Mouse (Mus musculus) G1E (cell line): ENCODE measurements at regions not wholly inside any gene's neighbourhood (a gene's known extent, or its start where the extent isn't known, plus 50 kb on each side); places are given as distances from the start of the nearest gene placed in this dataset.
A peak's percentile ranks its signal among the peaks of the same experiment; 100 is the strongest.

Experiments
- ATAC-seq: 2 replicates; pipeline ENCODE4 v1.8.0; 2016; ENCODE audit warnings: mild to moderate bottlenecking; ENCODE audit not compliant: insufficient number of reproducible peaks, poor library complexity, low FRiP score, severe bottlenecking; ENCODE audit errors: extremely low read depth
- DNase-seq: peaks from one replicate; pipeline ENCODE4 v3.0.0; 2012; ENCODE audit warnings: low spot score
- H3K27me3 ChIP-seq: 2 replicates; pipeline ENCODE4 v1.6.1; 2012; ENCODE audit warnings: mild to moderate bottlenecking, low read length, inconsistent platforms; ENCODE audit not compliant: insufficient read depth
- H3K36me3 ChIP-seq: replicated peaks from 2 replicates; pipeline ENCODE3; 2012; ENCODE audit warnings: mild to moderate bottlenecking, inconsistent platforms
- H3K4me1 ChIP-seq: 2 replicates; pipeline ENCODE4 v1.6.1; 2012; ENCODE audit warnings: low read depth, low read length, inconsistent platforms, mixed read lengths; ENCODE audit not compliant: insufficient read depth
- H3K4me3 ChIP-seq: 2 replicates; pipeline ENCODE4 v1.5.1; 2012; ENCODE audit warnings: low read depth, mild to moderate bottlenecking, inconsistent platforms, low read length, moderate library complexity, mixed read lengths
- H3K9me3 ChIP-seq: replicated peaks from 2 replicates; pipeline ENCODE4 v1.6.1; 2012; ENCODE audit warnings: inconsistent platforms
- CTCF ChIP-seq: IDR thresholded peaks from 2 replicates; pipeline ENCODE4 v1.5.1; 2012; ENCODE audit warnings: low read depth, low read length, inconsistent platforms, mixed read lengths
- GATA1 ChIP-seq: IDR thresholded peaks from 2 replicates; pipeline ENCODE4 v1.6.1; 2012; ENCODE audit warnings: borderline replicate concordance, low read length, inconsistent platforms, mixed read lengths
- GATA2 ChIP-seq: IDR thresholded peaks from 2 replicates; pipeline ENCODE4 v1.6.1; 2012; ENCODE audit warnings: low read depth, low read length, inconsistent platforms, borderline replicate concordance
- POLR2AphosphoS5 ChIP-seq: IDR thresholded peaks from 2 replicates; pipeline ENCODE4 v1.6.1; 2012; ENCODE audit warnings: low read depth, low read length, inconsistent platforms; ENCODE audit not compliant: insufficient replicate concordance
- TAL1 ChIP-seq: conservative IDR thresholded peaks from 2 replicates; pipeline ENCODE4 v1.6.1; 2012; ENCODE audit warnings: low read depth, low read length, inconsistent platforms, mixed read lengths

GRCm38 (mm10) chr7:63313096-63313495, 100.7 kb upstream of the Chrna7 start:
- ATAC-seq (no peak), DNase-seq (no peak)
- TF ChIP-seq GATA1 (no peak), POLR2AphosphoS5 (no peak), TAL1 (no peak), CTCF (no peak), GATA2 (no peak)
- no peaks in the 10 kb centered on the region for H3K36me3 ChIP-seq
- no peaks in the 10 kb centered on the region for H3K4me1 ChIP-seq
- H3K9me3 ChIP-seq, result peaks cover 18% of the 10 kb centered on the region
- no peaks in the 10 kb centered on the region for H3K27me3 ChIP-seq
- no peak overlapping the region for H3K4me3 ChIP-seq

GRCm38 (mm10) chr7:63319594-63319993, 107.2 kb upstream of the Chrna7 start:
- ATAC-seq, result 0 out of 2 replicates have a peak, but pooled peaks have one; percentile 45
- no peaks in the 10 kb centered on the region for H3K36me3 ChIP-seq

GRCm38 (mm10) chr7:63321171-63321570, 108.8 kb upstream of the Chrna7 start:
- DNase-seq (no peak), ATAC-seq (no peak)
- H3K4me1 ChIP-seq, result no peaks in the 10 kb centered on the region
- H3K27me3 ChIP-seq, result no peaks in the 10 kb centered on the region
- H3K36me3 ChIP-seq, result no peaks in the 10 kb centered on the region
- H3K4me3 ChIP-seq, result no peak overlapping the region
- TF ChIP-seq GATA1, result no peak
- peaks cover 24% of the 10 kb centered on the region for H3K9me3 ChIP-seq

More at GRCm38 (mm10) chr7:63319594-63319993, 107.2 kb upstream of the Chrna7 start:
- Histone ChIP-seq H3K4me3 (no peak overlapping the region), H3K27me3 (no peaks in the 10 kb centered on the region), H3K4me1 (no peaks in the 10 kb centered on the region), H3K9me3 (peaks cover 29% of the 10 kb centered on the region)
- DNase-seq, result no peak
- TF ChIP-seq CTCF (peak; percentile 35; the same call in 1 of the 2 replicates), GATA1 (no peak)

DNA sequence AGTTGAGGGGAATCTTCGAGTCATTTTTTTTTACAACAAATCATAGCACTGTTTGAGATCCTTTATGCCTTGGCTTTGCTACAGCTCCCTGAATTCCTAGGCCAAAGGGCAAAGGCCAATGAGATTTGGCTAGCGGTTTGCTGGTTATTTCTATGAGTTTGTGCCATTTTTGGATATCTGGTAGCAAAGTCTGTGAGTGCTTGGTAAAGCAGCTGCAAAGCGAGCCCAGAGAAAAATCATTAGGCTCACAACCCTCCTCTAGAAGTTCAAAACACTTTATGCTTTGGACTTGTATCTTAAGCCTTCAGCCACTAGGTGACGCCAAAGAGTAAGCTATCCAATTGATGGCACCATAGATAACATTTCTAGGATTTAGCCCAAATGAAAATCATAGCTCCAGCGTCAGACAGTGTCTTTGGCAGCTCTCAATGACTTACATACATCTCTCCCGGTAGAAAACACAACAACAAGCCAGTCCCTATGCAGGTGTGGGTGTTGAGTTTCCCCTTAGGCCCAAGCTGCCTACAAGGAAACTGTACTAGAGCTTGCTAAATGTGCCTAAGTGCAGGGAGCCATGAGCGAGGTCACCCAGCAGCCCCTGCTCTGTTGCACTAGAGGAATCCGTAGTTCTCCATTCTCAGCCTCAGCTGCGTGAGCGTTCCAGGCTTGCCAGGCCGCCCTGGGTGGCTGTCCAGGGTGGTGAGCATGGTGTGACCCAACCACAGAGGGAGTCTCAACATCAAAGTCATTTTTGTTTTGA, 109.8 kb upstream of the Chrna7 start:
- no peak for ATAC-seq
- H3K36me3 ChIP-seq, result no peaks in the 10 kb centered on the region
- no peaks in the 10 kb centered on the region for H3K27me3 ChIP-seq
- H3K4me1 ChIP-seq, result no peaks in the 10 kb centered on the region
- peaks cover 20% of the 10 kb centered on the region for H3K9me3 ChIP-seq
- DNase-seq, result no peak
- TF ChIP-seq CTCF, result no peak
- no peak for TF ChIP-seq TAL1
- no peak for TF ChIP-seq GATA2
- H3K4me3 ChIP-seq, result no peak overlapping the region

- Histone ChIP-seq H3K4me3 (no peak overlapping the region), H3K9me3 (peaks cover 12% of the 10 kb centered on the region), H3K27me3 (no peaks in the 10 kb centered on the region), H3K36me3 (no peaks in the 10 kb centered on the region), H3K4me1 (no peaks in the 10 kb centered on the region)
- ATAC-seq (no peak), DNase-seq (no peak)
- no peak for TF ChIP-seq POLR2AphosphoS5
Observed at GRCm38 (mm10) chr7:63335146-63335545, 109.4 kb upstream of the Otud7a start.

GRCm38 (mm10) chr7:63336072-63336471, 108.5 kb upstream of the Otud7a start:
- no peaks in the 10 kb centered on the region for H3K27me3 ChIP-seq
- no peak for DNase-seq
- ATAC-seq, result no peak
- H3K4me3 ChIP-seq, result no peak overlapping the region
- H3K4me1 ChIP-seq, result no peaks in the 10 kb centered on the region
- TF ChIP-seq CTCF (no peak), TAL1 (no peak), GATA2 (no peak), POLR2AphosphoS5 (no peak), GATA1 (no peak)
- peaks cover 12% of the 10 kb centered on the region for H3K9me3 ChIP-seq
- H3K36me3 ChIP-seq, result no peaks in the 10 kb centered on the region

GRCm38 (mm10) chr7:63341716-63342115, 102.8 kb upstream of the Otud7a start:
- no peak for ATAC-seq
- Histone ChIP-seq H3K4me1 (no peaks in the 10 kb centered on the region), H3K9me3 (peaks cover 19% of the 10 kb centered on the region), H3K4me3 (no peak overlapping the region), H3K27me3 (no peaks in the 10 kb centered on the region), H3K36me3 (no peaks in the 10 kb centered on the region)
- TF ChIP-seq GATA1, result no peak
- no peak for TF ChIP-seq GATA2
- no peak for TF ChIP-seq CTCF
- no peak for TF ChIP-seq TAL1
- no peak for TF ChIP-seq POLR2AphosphoS5
- DNase-seq, result no peak
